In genomic region chr1:180188951-180189350, GRCm38 (mm10) we compare ENCODE assay signal across 20 mouse cellular contexts. TPM values are rescaled to one million over a fixed set of nuclear protein-coding genes. Genes with fewer than 3 reads are reported as not detected.
DNase-seq lines count a peak whose midpoint lies in the region; ATAC-seq and TF ChIP-seq lines count a peak whose summit lies in the region.
"Had no signal": no experiment of that assay in that cellular context is flagged by ENCODE, and none has a peak within 500 bp of the region (broad histone marks: within the 10 kb centered on the region; RNA-seq: fewer than 3 reads in every experiment).

No protein-coding gene starts in this region.

- H3K36me3 ChIP-seq in heart, embryonic 16.5 days (ENCODE audit: control insufficient read depth, insufficient read depth): no peaks in the 10 kb centered on the region
- H3K36me3 ChIP-seq in liver, adult 2 months (ENCODE audit: control insufficient read depth, insufficient read depth, low read length): no peaks in the 10 kb centered on the region
- H3K36me3 ChIP-seq: embryonic facial prominence, embryonic 15.5 days; forebrain, embryonic 12.5 days; heart, embryonic 12.5 days; hindbrain, embryonic 12.5 days; limb, embryonic 10.5 days; liver, embryonic 13.5 days; lung, embryonic 15.5 days; midbrain, embryonic 13.5 days had no signal

- 53% methylated on average over 4 of the region's 4 CpGs for WGBS in heart, embryonic 16.5 days
- 15% methylated on average over 4 of the region's 4 CpGs for WGBS in liver, adult 2 months

- H3K9me3 ChIP-seq in heart, embryonic 16.5 days (replicated peaks; ENCODE audit: control insufficient read depth, low read length): no peaks in the 10 kb centered on the region
- H3K9me3 ChIP-seq: embryonic facial prominence, embryonic 15.5 days; forebrain, embryonic 12.5 days; hindbrain, embryonic 12.5 days; limb, embryonic 10.5 days; liver, embryonic 13.5 days; lung, embryonic 15.5 days; midbrain, embryonic 13.5 days had no signal

- H3K79me2 ChIP-seq in liver, adult 2 months (ENCODE audit: control insufficient read depth, insufficient read depth, low read length): peaks cover 47% of the 10 kb centered on the region

- TF ChIP-seq CTCF in liver, adult 2 months (IDR thresholded peaks at IDR 0.05; ENCODE audit: low read depth, low read length): no peak

- no peaks in the 10 kb centered on the region for H3K27me3 ChIP-seq in heart, embryonic 16.5 days (ENCODE audit: control insufficient read depth, insufficient read depth, low read length)
- H3K27me3 ChIP-seq in liver, adult 2 months (ENCODE audit: control insufficient read depth, insufficient read depth, low read length): no peaks in the 10 kb centered on the region
- H3K27me3 ChIP-seq: embryonic facial prominence, embryonic 15.5 days; hindbrain, embryonic 12.5 days; liver, embryonic 13.5 days; lung, embryonic 15.5 days had no signal

- H3K27ac ChIP-seq in heart, embryonic 16.5 days (ENCODE audit: low read length): peak overlapping the region; percentile 54; the same call in 1 of the 2 replicates
- no peak overlapping the region for H3K27ac ChIP-seq in liver, adult 2 months (replicated peaks; ENCODE audit: insufficient read depth, low read depth, low read length)
- H3K27ac ChIP-seq: embryonic facial prominence, embryonic 15.5 days; forebrain, embryonic 12.5 days; hindbrain, embryonic 12.5 days; layer of hippocampus, adult 2 months; limb, embryonic 10.5 days; liver, embryonic 13.5 days; lung, embryonic 15.5 days; midbrain, embryonic 13.5 days had no signal

- no peak overlapping the region for H3K4me2 ChIP-seq in heart, embryonic 16.5 days (ENCODE audit: low read depth, low read length)
- H3K4me2 ChIP-seq: embryonic facial prominence, embryonic 15.5 days; forebrain, embryonic 12.5 days; heart, embryonic 12.5 days; hindbrain, embryonic 12.5 days; liver, embryonic 13.5 days; lung, embryonic 15.5 days; midbrain, embryonic 13.5 days had no signal

- DNase-seq in adrenal gland, adult 2 months: peak; percentile 66
- DNase-seq in adrenal gland, postnatal 4 days (ENCODE audit: low spot score in 2 of 2): no peak
- DNase-seq in heart, adult 9 months (ENCODE audit: low spot score in 2 of 2): no peak
- DNase-seq in liver, adult 2 months (ENCODE audit: extremely low read depth, low read depth, low spot score): peak; percentile 75
- DNase-seq in liver: no peak
- DNase-seq in lung, postnatal 14 days: no peak
- DNase-seq: cerebellum, postnatal 10 days; embryo, embryonic 11 days; liver, embryonic 13.5 days; thymus, postnatal 36 days had no signal

- H3K4me3 ChIP-seq in heart, embryonic 16.5 days (ENCODE audit: low read length): no peak overlapping the region
- no peak overlapping the region for H3K4me3 ChIP-seq in liver, adult 2 months (ENCODE audit: insufficient read depth, low read depth, low read length)
- H3K4me3 ChIP-seq: embryonic facial prominence, embryonic 15.5 days; forebrain, embryonic 12.5 days; heart, embryonic 12.5 days; hindbrain, embryonic 12.5 days; layer of hippocampus, adult 2 months; limb, embryonic 10.5 days; liver, embryonic 13.5 days; lung, embryonic 15.5 days; midbrain, embryonic 13.5 days had no signal

- peak overlapping the region; percentile 3; the same call in 1 of the 2 replicates for H3K9ac ChIP-seq in heart, embryonic 16.5 days (ENCODE audit: low read length)
- no peak overlapping the region for H3K9ac ChIP-seq in liver, adult 2 months (ENCODE audit: low read depth, low read length)
- H3K9ac ChIP-seq: embryonic facial prominence, embryonic 15.5 days; forebrain, embryonic 12.5 days; heart, embryonic 12.5 days; hindbrain, embryonic 12.5 days; liver, embryonic 13.5 days; lung, embryonic 15.5 days; midbrain, embryonic 13.5 days had no signal

- ATAC-seq in heart, embryonic 16.5 days (replicated peaks; ENCODE audit: extremely low read depth, insufficient read depth, low FRiP score): no peak
- no peak for ATAC-seq in frontal cortex, adult (ENCODE audit: low TSS enrichment)
- ATAC-seq: midbrain, embryonic 13.5 days had no signal

- H3K4me1 ChIP-seq in heart, embryonic 16.5 days (ENCODE audit: control insufficient read depth, insufficient read depth, low read length): peaks cover 63% of the 10 kb centered on the region
- H3K4me1 ChIP-seq in liver, adult 2 months (ENCODE audit: control insufficient read depth, insufficient read depth, low read length): peaks cover 62% of the 10 kb centered on the region
- H3K4me1 ChIP-seq: embryonic facial prominence, embryonic 15.5 days; forebrain, embryonic 12.5 days; hindbrain, embryonic 12.5 days; limb, embryonic 10.5 days; lung, embryonic 15.5 days; midbrain, embryonic 13.5 days had no signal

- TF ChIP-seq POLR2A in liver, adult 2 months (IDR thresholded peaks at IDR 0.05; ENCODE audit: extremely low read depth, insufficient read depth, low read length): no peak

RNA-seq across cellular contexts. Expression of gene Coq8a, which starts 10.5 kb away (rescaled TPM):
- 100 to 1,000 TPM; 290 to 315 TPM for total RNA-seq in adrenal gland, adult 2 months (2021)
- 141 and 188 TPM in 2 replicates for polyA plus RNA-seq in adrenal gland, adult 2 months (2012; rRNA removed)
- total RNA-seq in adrenal gland, postnatal 4 days (2021): 100 to 1,000 TPM; 167 to 183 TPM
- 70.0 and 89.0 TPM in 2 replicates for polyA plus RNA-seq in heart, embryonic 16.5 days (2015; fragmentation: Nextera tagmentation; extraction: Ambion mirVana)
- total RNA-seq in liver, adult 2 months (2014; rRNA removed): 137 and 197 TPM in 2 replicates
- polyA plus RNA-seq in liver, adult 2 months (2012; rRNA removed): 387 and 444 TPM in 2 replicates

Comparison
In these comparisons a context has a peak if more than half of its experiments do, and no peak if none do; other contexts are left out.
1. DNase-seq: peak in adrenal gland, adult 2 months (single experiment) and liver, adult 2 months (single experiment); none in adrenal gland, postnatal 4 days (0 of 2), heart, adult 9 months (0 of 2), liver (single experiment) and lung, postnatal 14 days (single experiment).